Mouse (Mus musculus) left cerebral cortex, adult 2 months (tissue): ENCODE measurements around the gene Spag5. TPM values are rescaled to one million over a fixed set of nuclear protein-coding genes. Genes with fewer than 3 reads are reported as not detected.

Experiments used
- DNase-seq, 2 experiments: peaks; one replicate each; pipeline ENCODE4 v3.0.0; 2021 to 2022; ENCODE audit warnings: low spot score in 2 of 2, mixed read lengths in 1 of 2; ENCODE audit errors: extremely low spot score in 1 of 2
- H3K27ac ChIP-seq: fragments of 200-600 bp; 2 replicates; pipeline ENCODE4 v1.8.1; 2022
- H3K4me3 ChIP-seq: fragments of 200-600 bp; 2 replicates; pipeline ENCODE4 v1.8.1; 2022
- CTCF ChIP-seq: fragments of 200-600 bp; IDR thresholded peaks from 2 replicates; pipeline ENCODE4 v1.8.1; 2022; ENCODE audit warnings: antibody characterized with exemption, mild to moderate bottlenecking, moderate library complexity
- intact Hi-C: fragments of 180-260 bp; cut with DNase I; formaldehyde crosslinking; loops from one replicate; pipeline ENCODE4 v1.15.1; 2025
- total RNA-seq, 2 experiments: library from RNA; stranded (reverse); gene quantifications; 2 replicates each; pipeline ENCODE4 v1.2.3; 2021

The Spag5 gene
- total RNA-seq, 2 experiments from 2014 or later, result 12.1 to 16.1 TPM

DNA sequence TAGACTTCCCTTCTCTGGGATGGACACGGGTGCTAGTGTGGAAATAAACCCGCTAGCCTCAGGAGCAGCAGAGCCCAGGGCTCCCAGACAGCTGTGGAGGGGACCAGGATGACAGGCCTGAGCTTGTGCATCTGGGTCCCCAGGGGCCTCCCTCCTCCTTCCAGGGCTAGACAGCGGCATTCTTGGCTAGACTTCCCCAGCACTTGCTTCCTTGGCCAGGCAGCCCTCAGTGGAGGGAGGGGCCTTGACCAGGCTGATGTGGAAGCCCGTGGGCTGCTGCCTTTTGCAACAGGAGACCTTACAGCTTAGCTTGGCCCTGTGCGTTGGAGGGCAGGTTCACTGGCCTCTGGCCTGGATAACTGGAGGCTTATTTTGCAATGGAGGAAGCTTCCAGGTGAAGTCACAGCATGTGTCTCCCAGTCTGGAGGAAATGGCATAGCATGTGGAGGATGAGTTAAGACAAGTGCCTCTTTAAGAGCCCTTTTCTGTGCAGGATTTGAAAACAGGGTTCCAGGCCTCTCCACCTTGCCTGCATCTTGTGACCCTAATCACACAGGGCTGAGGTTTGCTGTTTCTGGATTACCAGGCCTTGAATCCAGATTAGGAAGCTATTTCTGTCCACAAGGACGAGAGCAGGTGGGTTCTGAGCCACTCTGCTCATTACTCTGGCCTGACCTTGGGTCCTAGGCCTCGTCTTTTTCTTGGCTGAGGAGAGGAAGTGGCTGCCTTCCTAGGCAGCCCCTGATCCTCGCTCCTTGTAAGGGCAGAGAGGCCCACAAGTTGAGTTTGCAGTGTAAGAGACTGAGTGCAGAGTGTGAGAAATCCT, 43.8 kb downstream of the Spag5 start:
- H3K27ac ChIP-seq, result no peak overlapping the region
- no peak for DNase-seq
- intact Hi-C loops, result loop anchor here (5.0 kb wide), 1 partner anchor 83 kb away; the partner anchor contains the start of gene 2610507B11Rik
- peak overlapping the region; percentile 7; the same call in 1 of the 2 replicates for H3K4me3 ChIP-seq
- TF ChIP-seq CTCF, result no peak

DNA sequence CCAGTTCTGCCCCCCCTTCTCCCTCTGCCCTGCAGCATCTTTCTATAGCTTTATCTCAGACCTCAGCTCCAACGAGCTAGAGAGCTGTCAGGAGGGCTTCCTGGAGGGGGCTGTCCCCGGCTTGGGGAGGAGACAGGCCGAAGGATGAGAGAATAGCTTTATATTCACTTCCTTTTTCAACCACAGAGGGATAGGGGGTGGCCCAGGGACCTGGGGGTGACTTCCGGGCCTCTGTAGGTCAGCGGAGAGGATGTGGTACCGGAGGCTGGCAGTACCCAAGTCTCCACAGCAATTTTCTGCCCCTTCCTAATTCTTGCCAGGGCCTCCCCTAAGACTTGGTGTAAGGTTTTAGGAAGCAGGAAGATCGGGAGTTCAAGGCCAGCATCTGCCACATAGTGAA, 44.5 kb downstream of the Spag5 start:
- TF ChIP-seq CTCF, result no peak
- DNase-seq, result no peak
- H3K4me3 ChIP-seq, result no peak overlapping the region
- no peak overlapping the region for H3K27ac ChIP-seq
- intact Hi-C loops, result loop anchor here (5.0 kb wide), 1 partner anchor 84 kb away; the partner anchor contains the start of gene 2610507B11Rik

DNA sequence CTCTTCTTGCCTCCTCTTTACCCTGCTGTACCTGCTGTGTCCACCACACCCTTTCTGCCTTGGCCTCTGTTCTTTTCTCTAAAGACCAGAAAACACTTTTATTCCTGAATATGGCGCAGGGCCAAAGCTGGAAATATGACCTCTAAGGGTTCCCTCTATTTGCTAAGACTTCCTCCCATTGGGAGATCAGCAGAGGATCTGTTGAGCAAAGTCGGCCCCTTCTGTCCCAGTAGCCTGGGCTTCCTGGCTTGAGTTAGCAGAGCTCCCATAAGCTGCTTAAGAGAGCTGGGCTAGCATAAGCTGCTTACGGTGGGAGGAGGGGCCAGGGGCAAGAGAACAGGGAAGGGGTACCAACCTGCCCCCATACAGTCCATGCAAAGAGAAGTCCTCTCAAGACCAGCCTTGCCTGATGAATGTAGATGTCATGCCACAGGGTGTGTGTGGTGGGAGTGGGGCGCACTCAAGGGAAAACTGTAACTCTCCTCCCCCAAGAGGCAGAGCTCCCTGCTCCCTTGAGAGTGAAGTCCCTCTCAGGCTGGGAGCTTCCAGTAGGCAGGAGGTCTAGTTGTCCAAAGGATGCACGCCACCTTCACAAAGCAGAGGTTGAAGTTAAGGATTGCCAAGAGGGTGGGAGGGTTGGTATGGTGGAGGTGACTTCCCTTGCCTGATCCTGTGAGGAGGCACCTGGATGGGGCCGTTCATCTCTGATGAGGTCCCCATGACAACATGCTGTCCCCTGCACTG, 45.2 kb downstream of the Spag5 start:
- intact Hi-C loops, result loop anchor here (5.0 kb wide), 1 partner anchor 84 kb away; the partner anchor contains the start of gene 2610507B11Rik
- no peak overlapping the region for H3K4me3 ChIP-seq

DNA sequence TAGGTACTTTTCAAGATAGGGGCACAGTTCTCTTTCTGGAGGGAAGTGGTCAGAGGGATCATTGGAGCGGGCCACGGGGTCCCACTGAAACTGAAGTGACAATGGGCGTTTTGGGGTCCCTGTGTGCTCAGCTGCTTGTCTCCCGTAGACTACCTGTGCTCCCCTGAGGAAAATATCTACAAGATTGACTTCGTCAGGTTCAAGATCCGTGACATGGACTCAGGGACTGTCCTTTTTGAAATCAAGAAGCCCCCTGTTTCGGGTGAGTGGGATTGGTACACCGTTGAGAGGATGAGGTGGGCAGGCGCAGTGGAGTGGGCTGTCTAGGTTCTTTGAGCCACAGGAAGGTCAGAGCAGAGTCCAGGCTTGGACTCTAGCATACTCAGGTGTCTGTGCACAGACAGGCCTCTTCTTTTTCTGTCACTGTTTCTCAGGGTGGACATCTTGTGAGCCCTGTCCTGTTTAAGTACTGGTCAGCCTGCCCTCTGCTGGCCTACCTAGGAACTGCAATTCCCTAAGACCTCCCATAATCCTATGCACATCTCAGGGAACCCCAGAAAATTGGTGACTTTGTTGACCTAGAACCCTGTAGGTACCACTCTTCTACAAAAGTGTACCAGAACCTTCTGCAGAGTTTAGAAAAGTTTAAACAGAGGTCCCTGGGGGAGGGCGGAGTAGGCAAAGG, 45.9 kb downstream of the Spag5 start:
- Histone ChIP-seq H3K27ac (no peak overlapping the region), H3K4me3 (no peak overlapping the region)
- peak; percentile 51 to 63 for DNase-seq
- peak; percentile 96 for TF ChIP-seq CTCF
- intact Hi-C loops, result loop anchor here (5.0 kb wide), 1 partner anchor 85 kb away; the partner anchor contains the start of gene 2610507B11Rik

More for the DNA sequence above, 45.2 kb downstream of the Spag5 start:
- no peak for DNase-seq
- H3K27ac ChIP-seq, result no peak overlapping the region
- TF ChIP-seq CTCF, result no peak

DNA sequence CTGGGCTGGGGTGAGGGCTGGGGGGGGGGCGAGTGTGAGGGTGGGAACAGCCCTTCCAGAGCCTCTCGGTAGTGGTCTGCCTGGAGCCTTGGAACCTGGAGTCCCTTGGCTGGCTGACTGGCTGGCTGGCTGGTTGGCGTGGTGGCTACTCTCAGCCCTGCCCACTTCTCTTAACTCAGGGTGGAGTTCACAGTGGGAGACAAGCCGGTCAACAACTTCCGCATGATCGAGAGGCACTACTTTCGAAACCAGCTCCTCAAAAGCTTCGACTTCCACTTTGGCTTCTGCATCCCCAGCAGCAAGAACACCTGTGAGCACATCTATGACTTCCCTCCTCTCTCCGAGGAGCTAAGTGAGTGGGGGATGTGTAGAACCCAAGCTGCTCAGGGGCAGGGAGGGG, 46.6 kb downstream of the Spag5 start:
- no peak for TF ChIP-seq CTCF
- H3K4me3 ChIP-seq, result no peak overlapping the region
- no peak for DNase-seq
- intact Hi-C loops, result loop anchor here (5.0 kb wide), 1 partner anchor 86 kb away; the partner anchor contains the start of gene 2610507B11Rik
- H3K27ac ChIP-seq, result no peak overlapping the region

DNA sequence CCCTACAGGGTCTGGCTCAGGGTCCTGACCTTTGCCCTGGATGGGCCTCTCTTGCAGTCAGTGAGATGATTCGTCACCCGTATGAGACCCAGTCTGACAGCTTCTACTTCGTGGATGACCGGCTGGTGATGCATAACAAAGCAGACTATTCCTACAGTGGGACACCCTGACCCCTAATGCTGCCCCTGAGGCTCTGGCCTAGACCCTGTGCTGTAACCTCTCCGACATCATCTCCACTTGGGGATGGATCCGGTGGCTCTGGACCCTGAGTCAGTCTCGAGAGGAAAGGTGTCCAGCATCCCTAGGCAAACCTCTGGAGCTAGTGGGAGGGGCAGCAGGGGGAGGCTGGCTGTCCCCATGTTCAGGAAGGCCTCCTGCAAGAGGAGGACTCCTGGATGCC, 47.1 kb downstream of the Spag5 start:
- intact Hi-C loops, result loop anchor here (5.0 kb wide), 1 partner anchor 86 kb away; the partner anchor contains the start of gene 2610507B11Rik
- H3K27ac ChIP-seq, result no peak overlapping the region
- TF ChIP-seq CTCF, result no peak

DNA sequence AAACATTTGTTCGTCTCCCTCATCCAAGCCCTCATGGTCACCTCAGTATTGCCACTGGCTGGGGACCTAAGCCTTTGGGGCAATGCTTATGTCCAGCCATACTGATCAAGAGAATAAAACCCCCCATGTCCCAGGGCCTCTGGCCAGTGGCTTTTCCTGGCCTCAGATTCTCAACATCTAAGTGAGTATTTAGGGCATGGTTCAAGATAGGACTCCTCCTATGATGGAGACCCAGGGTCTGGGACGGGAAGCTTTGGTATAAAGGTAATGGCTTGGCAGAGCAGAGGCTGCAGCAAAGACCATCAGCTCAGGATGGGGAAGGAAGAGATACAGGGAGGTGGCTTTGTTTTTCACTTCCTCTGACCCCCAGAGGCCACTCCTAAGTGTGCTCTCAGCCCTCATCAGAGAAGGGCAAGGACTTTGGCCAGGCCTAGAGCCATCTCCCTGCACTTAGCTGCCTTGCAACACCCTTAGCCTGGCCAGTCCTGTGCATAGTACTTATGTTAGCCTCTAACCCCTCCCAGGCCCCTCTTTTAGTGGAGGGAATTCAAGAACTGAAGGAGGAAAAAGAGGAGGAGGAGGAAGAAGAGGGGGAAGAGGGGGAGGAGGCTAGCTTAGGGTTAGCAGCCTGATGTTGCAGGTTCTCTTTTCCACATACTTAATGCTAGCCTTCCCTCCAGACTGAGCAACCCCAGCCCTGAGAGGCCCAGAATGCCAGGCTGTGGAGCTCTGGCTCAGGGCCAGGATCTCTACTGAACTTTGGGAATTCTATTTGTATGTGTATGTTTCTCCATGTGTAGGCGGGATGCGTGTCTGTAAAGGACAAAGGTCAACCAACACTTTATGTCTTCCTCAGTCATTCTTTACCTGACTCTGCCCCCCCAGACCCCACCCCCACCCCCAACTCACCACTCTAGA, 48.4 kb downstream of the Spag5 start:
- no peak for DNase-seq
- Histone ChIP-seq H3K4me3 (no peak overlapping the region), H3K27ac (no peak overlapping the region)
- no peak for TF ChIP-seq CTCF
- intact Hi-C loops, result loop anchor here (5.0 kb wide), 1 partner anchor 87 kb away; the partner anchor contains the start of gene 2610507B11Rik

More for the DNA sequence above, 47.1 kb downstream of the Spag5 start:
- no peak overlapping the region for H3K4me3 ChIP-seq
- DNase-seq, result no peak

DNA sequence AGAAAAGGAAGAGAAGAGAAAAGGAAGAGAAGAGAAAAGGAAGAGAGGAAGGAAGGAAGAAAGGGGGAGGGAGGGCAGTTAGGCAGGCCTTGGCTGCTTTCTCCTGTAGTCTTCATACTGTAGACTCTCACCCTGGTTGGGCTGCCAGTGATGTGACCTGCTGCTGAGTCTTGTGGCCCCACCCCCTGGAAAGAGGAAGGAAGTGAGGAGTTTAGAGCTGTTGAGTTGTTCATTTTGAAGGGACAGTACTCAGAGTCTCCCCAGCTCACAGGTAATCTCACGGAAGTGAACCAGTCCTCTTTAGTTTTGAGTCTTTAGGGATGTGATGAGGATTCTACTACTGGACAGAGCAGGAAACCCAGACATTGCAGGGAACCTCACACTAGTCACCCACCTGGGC, 51.8 kb downstream of the Spag5 start:
- TF ChIP-seq CTCF, result no peak

DNA sequence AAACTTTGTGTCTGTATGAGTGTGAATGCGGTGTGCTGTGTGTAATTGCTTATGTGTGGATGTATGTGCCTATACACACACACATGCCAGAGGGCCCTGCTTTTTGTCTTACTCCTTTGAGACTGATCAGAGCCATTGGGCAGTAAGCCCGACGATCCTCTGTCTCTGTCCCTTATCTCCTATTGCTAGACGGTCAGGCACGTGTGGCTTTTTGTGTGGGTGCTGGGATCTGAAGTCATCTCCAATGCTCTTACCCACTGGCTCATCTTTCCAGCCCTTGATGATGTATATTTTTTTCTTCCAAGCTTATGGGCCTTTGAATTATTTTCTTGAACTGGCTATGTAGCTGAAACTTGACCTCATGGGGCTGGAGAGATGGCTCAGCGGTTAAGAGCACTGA, 53.6 kb downstream of the Spag5 start:
- DNase-seq, result no peak
- intact Hi-C loops, result no loop called here
- TF ChIP-seq CTCF, result no peak
- no peak overlapping the region for H3K27ac ChIP-seq
- no peak overlapping the region for H3K4me3 ChIP-seq

More for the DNA sequence above, 51.8 kb downstream of the Spag5 start:
- no peak for DNase-seq
- Histone ChIP-seq H3K27ac (no peak overlapping the region), H3K4me3 (no peak overlapping the region)
- intact Hi-C loops, result no loop called here

DNA sequence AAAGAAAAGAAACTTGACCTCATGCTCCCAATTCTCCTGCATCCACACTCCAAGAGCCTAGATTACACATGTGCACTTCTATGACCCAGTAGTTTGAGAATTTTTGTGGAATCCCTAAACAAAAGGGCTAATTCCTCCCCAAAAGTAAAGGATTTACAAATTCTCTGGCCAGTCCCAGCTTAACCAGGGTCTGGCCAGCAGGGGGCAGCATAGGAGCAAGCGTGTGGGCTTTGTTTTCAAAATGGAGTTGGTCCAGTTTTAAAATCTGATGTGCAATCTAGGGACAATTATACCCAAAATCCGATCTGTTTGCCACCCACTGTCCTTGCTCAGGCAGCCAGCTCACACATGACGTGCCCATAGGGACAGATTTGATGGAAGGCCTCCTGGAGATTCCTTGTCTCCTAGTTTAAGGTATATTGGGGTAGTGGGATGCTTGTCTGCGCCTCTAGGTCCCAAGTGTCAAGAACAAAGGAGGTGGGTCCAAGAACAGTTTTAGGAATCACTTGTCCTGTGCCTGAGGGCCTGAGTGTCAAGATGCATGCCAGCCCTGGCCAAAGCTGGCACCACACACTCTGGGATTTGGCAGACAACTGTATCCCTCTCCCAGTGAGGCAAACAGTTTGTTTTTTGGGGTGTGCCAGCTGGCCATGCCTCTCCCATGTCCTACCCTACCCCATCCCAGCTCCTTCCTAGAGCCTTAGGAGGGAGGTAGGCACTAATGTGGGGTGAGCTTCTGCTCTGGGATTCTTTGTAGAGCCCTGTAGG, 54.3 kb downstream of the Spag5 start:
- intact Hi-C loops, result no loop called here
- Histone ChIP-seq H3K4me3 (no peak overlapping the region), H3K27ac (no peak overlapping the region)
- peak; percentile 86 for TF ChIP-seq CTCF
- DNase-seq, result peak in 1 of 2 experiments; percentile 74
